Mouse (Mus musculus) myocyte (in vitro differentiated cells): ENCODE data around the gene Polr1e. TPM values are rescaled to one million over a fixed set of nuclear protein-coding genes. Genes with fewer than 3 reads are reported as not detected.
"Not testable (repeated sequence)": the region's sequence is repeated elsewhere in the genome, so short reads cannot be mapped to it uniquely, and the experiment has no call there.

Source experiments
- H3K27me3 ChIP-seq: one replicate; pipeline ENCODE4 v1.6.1; 2011; ENCODE audit not compliant: control insufficient read depth, insufficient read depth, insufficient read length
- H3K36me3 ChIP-seq: one replicate; pipeline ENCODE4 v1.6.1; 2011; ENCODE audit not compliant: control insufficient read depth, insufficient read depth
- H3K4me2 ChIP-seq: one replicate; pipeline ENCODE4 v1.6.1; 2011; ENCODE audit warnings: low read depth, control low read depth
- H3K4me3 ChIP-seq: one replicate; pipeline ENCODE4 v1.5.1; 2011; ENCODE audit warnings: mild to moderate bottlenecking, control low read depth, moderate library complexity
- H3K79me2 ChIP-seq: one replicate; pipeline ENCODE4 v1.6.1; 2011; ENCODE audit not compliant: control insufficient read depth, insufficient read depth
- H3ac ChIP-seq: one replicate; pipeline ENCODE4 v1.6.1; 2011; ENCODE audit not compliant: control insufficient read depth, insufficient read length
- CEBPB ChIP-seq: IDR thresholded peaks from 2 replicates; pipeline ENCODE4 v1.6.1; 2011; ENCODE audit warnings: mild to moderate bottlenecking, moderate library complexity; ENCODE audit not compliant: poor library complexity, insufficient read depth, severe bottlenecking
- E2F4 ChIP-seq: IDR thresholded peaks from one replicate; pipeline ENCODE4 v1.6.1; 2011; ENCODE audit warnings: mild to moderate bottlenecking, control low read depth, moderate library complexity; ENCODE audit not compliant: insufficient read depth
- MAX ChIP-seq: IDR thresholded peaks from one replicate; pipeline ENCODE4 v1.6.1; 2011; ENCODE audit warnings: low read depth, mild to moderate bottlenecking, control low read depth
- MYOD1 ChIP-seq, 3 experiments: IDR thresholded peaks; one replicate each; pipeline ENCODE4 v1.6.1; 2011; ENCODE audit warnings: control low read depth in 2 of 3, low read depth in 2 of 3, mild to moderate bottlenecking in 2 of 3, moderate library complexity in 1 of 3; ENCODE audit not compliant: insufficient read length in 2 of 3, control insufficient read depth in 1 of 3
- MYOG ChIP-seq, 3 experiments: IDR thresholded peaks; one replicate each; pipeline ENCODE4 v1.6.1; 2011; ENCODE audit warnings: control low read depth in 2 of 3, low read depth in 2 of 3, mild to moderate bottlenecking in 2 of 3; ENCODE audit not compliant: insufficient read length in 2 of 3, control insufficient read depth in 1 of 3, insufficient read depth in 1 of 3
- POLR2A ChIP-seq: IDR thresholded peaks from one replicate; pipeline ENCODE4 v1.6.1; 2011; ENCODE audit warnings: low read depth, mild to moderate bottlenecking, control low read depth, moderate library complexity; ENCODE audit not compliant: insufficient read length
- POLR2AphosphoS2 ChIP-seq: IDR thresholded peaks from one replicate; pipeline ENCODE4 v1.6.1; 2011; ENCODE audit warnings: low read depth, control low read depth; ENCODE audit not compliant: insufficient read length
- REST ChIP-seq: IDR thresholded peaks from one replicate; pipeline ENCODE4 v1.6.1; 2011; ENCODE audit warnings: mild to moderate bottlenecking, control low read depth, moderate library complexity; ENCODE audit not compliant: insufficient read depth, insufficient read length
- SRF ChIP-seq: IDR thresholded peaks from one replicate; pipeline ENCODE4 v1.6.1; 2011; ENCODE audit warnings: low read depth; ENCODE audit not compliant: control insufficient read depth, insufficient read length
- TCF12 ChIP-seq: IDR thresholded peaks from one replicate; pipeline ENCODE4 v1.6.1; 2011; ENCODE audit warnings: mild to moderate bottlenecking, control low read depth; ENCODE audit not compliant: poor library complexity, insufficient read depth, severe bottlenecking
- TCF3 ChIP-seq: IDR thresholded peaks from one replicate; pipeline ENCODE4 v1.6.1; 2011; ENCODE audit warnings: low read depth, control low read depth; ENCODE audit not compliant: insufficient read length
- USF1 ChIP-seq: IDR thresholded peaks from one replicate; pipeline ENCODE4 v1.6.1; 2011; ENCODE audit warnings: low read depth, mild to moderate bottlenecking, control low read depth, moderate library complexity
- polyA plus RNA-seq: library from polyadenylated mRNA; unstranded; fragments of >200 nt; fragmentation: generic; extraction: Trizol; gene quantifications from one replicate; pipeline ENCODE4 v1.2.1, GENCODE M21; 2012; ENCODE audit warnings: missing spikeins

Gene Polr1e
- polyA plus RNA-seq, 1 experiment = 18.8 TPM

- Histone ChIP-seq H3K4me2 (no peak overlapping the region), H3K4me3 (no peak overlapping the region), H3K79me2 (no peaks in the 10 kb centered on the region), H3K36me3 (no peaks in the 10 kb centered on the region), H3K27me3 (no peaks in the 10 kb centered on the region), H3ac (no peak overlapping the region)
- no peak for TF ChIP-seq CEBPB
- TF ChIP-seq SRF = no peak
- no peak for TF ChIP-seq MYOG (IDR thresholded peaks at IDR 0.05; ENCODE audit: control insufficient read depth in 1 of 3, insufficient read depth in 1 of 3, insufficient read length in 2 of 3, low read depth in 2 of 3)
- TF ChIP-seq E2F4 = no peak
- TF ChIP-seq POLR2A = no peak
- no peak for TF ChIP-seq TCF12
- no peak for TF ChIP-seq MYOD1 (IDR thresholded peaks at IDR 0.05; ENCODE audit: control insufficient read depth in 1 of 3, insufficient read length in 2 of 3, low read depth in 2 of 3)
- no peak for TF ChIP-seq POLR2AphosphoS2
- no peak for TF ChIP-seq MAX
- no peak for TF ChIP-seq REST
- TF ChIP-seq USF1 = no peak
- no peak for TF ChIP-seq TCF3
These were observed 29.0 kb downstream of the Polr1e start for GRCm38 (mm10) chr4:45047286-45047887.

DNA sequence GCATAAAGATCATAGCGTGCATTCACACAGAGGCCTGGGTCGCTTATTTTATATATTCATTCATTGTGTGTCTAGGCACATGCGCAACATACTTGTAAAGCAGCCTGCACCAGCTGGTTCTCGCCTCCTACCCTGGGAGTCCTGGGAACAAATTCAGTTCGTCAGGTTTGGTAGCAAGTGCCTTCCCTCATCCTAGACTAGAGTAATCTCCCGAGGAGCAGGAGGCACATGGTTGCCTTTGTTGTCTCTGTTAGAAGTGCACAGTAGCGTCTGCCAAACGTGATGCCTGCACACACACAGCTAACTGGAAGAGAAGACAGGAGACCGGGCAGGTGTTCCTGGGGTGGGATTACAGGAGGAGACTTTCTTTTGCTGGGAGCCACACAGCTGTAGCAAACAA lies 29.6 kb downstream of the Polr1e start:
- TF ChIP-seq MYOG (IDR thresholded peaks at IDR 0.05; ENCODE audit: control insufficient read depth in 1 of 3, insufficient read depth in 1 of 3, insufficient read length in 2 of 3, low read depth in 2 of 3) = no peak
- TF ChIP-seq REST = no peak
- no peak for TF ChIP-seq MYOD1 (IDR thresholded peaks at IDR 0.05; ENCODE audit: control insufficient read depth in 1 of 3, insufficient read length in 2 of 3, low read depth in 2 of 3)
- no peak for TF ChIP-seq TCF3
- TF ChIP-seq TCF12 = no peak
- TF ChIP-seq SRF = no peak
- TF ChIP-seq USF1 = no peak
- TF ChIP-seq POLR2AphosphoS2 = no peak
- TF ChIP-seq POLR2A = no peak
- H3K4me2 ChIP-seq = no peak overlapping the region
- H3ac ChIP-seq = no peak overlapping the region
- H3K4me3 ChIP-seq = no peak overlapping the region
- H3K36me3 ChIP-seq = no peaks in the 10 kb centered on the region
- H3K79me2 ChIP-seq = no peaks in the 10 kb centered on the region
- H3K27me3 ChIP-seq = no peaks in the 10 kb centered on the region

DNA sequence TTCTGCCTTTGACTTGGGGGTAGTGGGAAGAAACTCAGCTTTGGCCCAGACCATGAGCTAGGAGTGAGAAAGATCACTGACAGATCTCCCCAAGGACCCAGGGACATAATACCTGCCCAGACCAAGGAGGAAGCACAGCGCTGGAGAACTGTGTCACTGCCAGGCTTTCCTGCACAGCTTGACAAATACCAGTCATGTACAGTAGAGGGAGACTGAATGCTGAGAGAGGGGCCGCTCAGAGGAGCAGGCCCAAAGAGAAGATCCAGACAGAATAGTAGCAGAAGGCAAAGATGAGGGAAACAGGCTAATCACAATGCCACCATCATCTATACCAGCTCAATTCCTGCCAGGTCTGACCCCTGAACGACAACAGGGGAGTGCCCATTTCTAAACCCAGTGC lies 36.5 kb downstream of the Polr1e start:
- Histone ChIP-seq H3K4me2 (no peak overlapping the region), H3K4me3 (no peak overlapping the region), H3K79me2 (no peaks in the 10 kb centered on the region), H3ac (no peak overlapping the region), H3K36me3 (no peaks in the 10 kb centered on the region), H3K27me3 (no peaks in the 10 kb centered on the region)
- no peak for TF ChIP-seq USF1
- TF ChIP-seq TCF3 = no peak
- no peak for TF ChIP-seq E2F4
- no peak for TF ChIP-seq MYOG (IDR thresholded peaks at IDR 0.05; ENCODE audit: control insufficient read depth in 1 of 3, insufficient read depth in 1 of 3, insufficient read length in 2 of 3, low read depth in 2 of 3)
- no peak for TF ChIP-seq REST
- TF ChIP-seq POLR2A = no peak
- TF ChIP-seq MAX = no peak
- no peak for TF ChIP-seq TCF12

DNA sequence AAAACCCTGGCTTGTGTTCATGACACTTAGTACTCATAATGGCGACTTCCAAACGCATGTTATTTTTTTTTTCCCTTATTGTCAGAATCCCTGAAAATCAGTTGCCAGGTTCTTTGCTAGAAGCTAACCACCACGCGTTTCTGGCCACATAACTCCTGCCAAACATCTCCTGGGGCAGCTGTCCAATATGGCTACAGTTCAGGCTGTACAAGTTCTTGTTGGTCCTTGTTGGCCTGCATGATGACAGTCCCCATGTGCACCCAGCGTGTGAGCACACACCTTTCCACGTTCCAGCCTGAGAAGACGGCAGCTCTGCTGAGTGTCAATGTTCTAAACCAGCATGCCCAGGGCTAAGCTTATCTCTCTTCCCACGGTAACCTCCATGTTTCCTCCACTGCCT lies 37.1 kb downstream of the Polr1e start:
- Histone ChIP-seq H3K4me3 (no peak overlapping the region), H3K4me2 (no peak overlapping the region), H3K36me3 (no peaks in the 10 kb centered on the region), H3ac (no peak overlapping the region), H3K27me3 (no peaks in the 10 kb centered on the region), H3K79me2 (no peaks in the 10 kb centered on the region)
- no peak for TF ChIP-seq POLR2A
- no peak for TF ChIP-seq E2F4
- TF ChIP-seq MYOG (IDR thresholded peaks at IDR 0.05; ENCODE audit: control insufficient read depth in 1 of 3, insufficient read depth in 1 of 3, insufficient read length in 2 of 3, low read depth in 2 of 3) = no peak
- no peak for TF ChIP-seq TCF12
- TF ChIP-seq USF1 = no peak
- no peak for TF ChIP-seq SRF
- no peak for TF ChIP-seq MAX
- no peak for TF ChIP-seq POLR2AphosphoS2
- TF ChIP-seq CEBPB = no peak
- no peak for TF ChIP-seq TCF3
- no peak for TF ChIP-seq REST
- TF ChIP-seq MYOD1 (IDR thresholded peaks at IDR 0.05; ENCODE audit: control insufficient read depth in 1 of 3, insufficient read length in 2 of 3, low read depth in 2 of 3) = no peak

- not testable (repeated sequence) for H3K36me3 ChIP-seq
These were observed 45.5 kb downstream of the Polr1e start for GRCm38 (mm10) chr4:45063836-45064235.

More at GRCm38 (mm10) chr4:45063836-45064235, 45.5 kb downstream of the Polr1e start:
- not testable (repeated sequence) for H3K4me2 ChIP-seq, H3K4me3 ChIP-seq, H3ac ChIP-seq, H3K27me3 ChIP-seq, H3K79me2 ChIP-seq
